Mouse (Mus musculus) urinary bladder, postnatal 10 days (tissue): Measurements from ENCODE around the gene Tardbp.

Source experiments
- DNase-seq: peaks from one replicate; pipeline ENCODE4 v3.0.0; 2022; ENCODE audit warnings: low spot score

Gene Tardbp

DNA sequence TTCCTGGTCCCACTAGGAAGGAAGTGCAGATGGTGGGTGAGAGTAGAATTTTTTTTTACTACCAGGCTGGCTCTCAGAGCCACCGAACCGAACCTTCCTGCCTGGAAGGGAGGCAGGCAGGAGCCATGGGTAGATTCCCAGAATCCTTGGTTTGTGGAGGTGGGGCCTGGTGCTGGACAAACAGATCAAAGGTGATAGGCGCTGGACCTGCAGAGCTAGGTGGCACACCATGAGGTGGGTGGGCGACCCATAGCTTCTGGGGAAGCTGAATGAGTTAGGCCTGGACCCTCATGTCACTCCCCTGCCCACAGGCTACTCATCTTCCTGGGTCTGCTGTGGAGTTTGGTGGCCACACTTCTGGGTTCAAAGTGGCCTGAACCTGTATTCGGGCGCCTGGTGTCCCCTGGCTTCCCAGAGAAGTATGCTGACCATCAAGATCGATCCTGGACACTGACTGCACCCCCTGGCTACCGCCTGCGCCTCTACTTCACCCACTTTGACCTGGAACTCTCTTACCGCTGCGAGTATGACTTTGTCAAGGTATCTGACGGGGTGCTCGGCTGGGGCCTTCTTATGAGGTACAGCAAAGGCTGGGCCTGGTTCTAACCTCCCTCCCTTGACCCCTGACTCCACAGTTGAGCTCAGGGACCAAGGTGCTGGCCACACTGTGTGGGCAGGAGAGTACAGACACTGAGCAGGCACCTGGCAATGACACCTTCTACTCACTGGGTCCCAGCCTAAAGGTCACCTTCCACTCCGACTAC is 24.3 kb downstream of the Tardbp start, which contains the start of gene Masp2:
Masp2 (plus strand) TSS at position 198 of the 764 bp plus-strand sequence.
- DNase-seq, result no peak

DNA sequence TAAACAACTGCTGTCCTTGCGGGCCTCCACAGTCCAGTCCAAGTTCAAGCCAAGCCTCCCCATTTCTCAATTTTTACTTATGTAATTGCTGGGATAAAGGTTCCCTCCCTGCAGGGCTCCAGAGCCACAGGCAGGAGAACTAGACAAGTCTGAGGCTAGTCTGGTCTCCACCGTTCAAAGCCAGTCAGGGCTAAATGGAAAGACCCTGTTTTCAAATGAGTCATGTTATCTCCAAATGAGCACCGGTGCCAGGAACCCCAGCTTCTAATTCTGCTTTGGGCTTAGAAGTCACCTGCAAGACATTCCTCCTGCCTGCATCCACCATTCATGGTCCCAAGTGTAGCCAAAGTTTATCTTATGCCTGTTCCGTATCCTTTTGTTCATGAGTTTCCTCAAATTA is 24.9 kb downstream of the Tardbp start:
- no peak for DNase-seq

DNA sequence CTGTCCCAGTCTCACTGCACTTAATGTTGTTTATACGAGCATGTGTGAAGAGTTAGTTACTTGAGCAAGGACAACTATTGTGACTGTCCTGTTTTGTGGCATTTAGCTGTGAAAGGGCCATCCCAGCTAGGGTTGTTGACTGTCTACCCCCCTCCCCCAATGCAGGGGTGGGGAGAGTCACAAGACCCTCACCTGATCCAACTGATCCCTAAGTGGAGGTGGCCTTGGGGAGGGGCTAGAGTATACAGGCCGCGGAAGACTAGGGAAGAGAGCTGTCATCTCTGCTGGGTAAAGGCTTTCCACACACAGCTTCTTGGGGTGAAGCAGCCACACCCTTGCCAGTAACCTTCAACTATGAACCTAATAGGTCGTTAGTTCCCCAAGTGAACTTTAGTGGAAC is 26.5 kb downstream of the Tardbp start:
- DNase-seq, result no peak

DNA sequence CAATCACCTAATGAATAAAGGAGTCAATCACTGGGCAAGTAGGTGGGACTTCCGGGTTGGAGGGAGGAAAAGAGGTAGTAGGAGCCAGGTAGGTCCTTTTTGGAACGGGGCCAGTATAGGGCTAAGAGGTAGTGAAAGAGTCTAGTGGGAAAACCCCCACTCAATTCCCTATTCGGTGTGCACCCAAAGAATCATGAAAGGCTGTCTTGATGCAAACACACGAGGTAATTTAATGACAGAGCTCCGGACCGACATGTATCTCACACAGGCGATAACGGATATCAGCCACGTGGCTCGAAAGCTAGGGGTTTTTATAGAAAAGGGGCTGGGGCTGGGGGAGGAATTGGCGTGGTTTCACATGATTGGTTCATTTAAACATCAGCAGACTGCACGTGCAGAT is 28.0 kb downstream of the Tardbp start:
- no peak for DNase-seq

DNA sequence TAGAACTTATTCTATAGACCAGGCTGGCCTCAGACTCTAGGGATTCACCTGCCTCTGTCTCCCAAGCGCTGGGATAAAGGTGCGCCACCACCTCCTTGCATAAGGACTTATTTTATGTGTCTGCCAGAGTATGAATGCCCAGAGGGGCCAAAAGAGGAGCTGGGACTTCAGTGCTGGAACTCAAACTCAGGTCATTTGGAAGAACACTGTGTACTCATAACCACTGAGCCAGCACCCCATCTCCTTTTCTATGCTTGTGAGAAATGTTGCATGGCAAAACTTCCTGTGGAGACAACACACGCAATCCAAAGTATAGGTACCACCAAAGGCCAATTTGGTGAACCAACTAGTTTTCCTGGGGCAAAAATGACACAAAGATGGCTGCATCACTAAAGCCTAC is 30.1 kb downstream of the Tardbp start:
- DNase-seq, result no peak

DNA sequence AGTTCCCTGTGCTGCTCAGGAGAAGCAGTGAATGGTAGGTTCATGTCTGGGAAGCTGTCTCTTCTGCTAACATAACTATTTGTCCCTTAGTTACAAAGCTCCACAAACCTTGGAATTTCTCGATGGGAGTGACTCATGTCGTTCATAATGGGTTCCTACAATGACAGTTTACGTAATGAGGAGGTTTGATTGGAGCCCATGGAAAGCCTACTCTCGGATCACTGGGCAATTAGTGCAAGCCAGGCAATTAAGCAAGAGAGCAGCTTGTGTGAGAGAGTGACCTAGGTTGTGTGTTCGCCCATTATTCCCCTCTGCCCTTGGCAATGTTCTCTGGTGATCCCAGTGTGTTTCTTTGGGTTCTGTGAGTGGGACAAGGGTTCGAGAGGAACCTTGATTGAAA is 30.9 kb downstream of the Tardbp start:
- DNase-seq, result no peak

DNA sequence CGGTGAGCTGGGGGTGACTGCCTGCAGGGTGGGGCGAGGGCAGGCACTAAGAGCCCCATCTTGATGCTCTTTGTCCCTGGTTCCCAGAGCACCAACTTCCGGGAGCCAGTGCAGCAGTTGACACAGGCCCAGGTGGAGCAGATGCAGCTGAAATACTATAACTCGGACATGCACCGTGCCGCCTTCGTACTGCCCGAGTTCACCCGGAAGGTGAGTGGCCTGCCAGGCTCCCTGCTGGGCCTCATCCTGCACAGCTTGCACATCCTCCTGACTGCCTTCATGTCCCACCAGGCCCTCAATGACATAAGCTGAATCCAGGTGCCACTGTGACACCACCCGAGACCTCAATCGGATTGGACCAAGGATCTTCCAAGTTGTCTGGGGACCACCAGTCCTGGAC is 32.8 kb downstream of the Tardbp start:
- no peak for DNase-seq

DNA sequence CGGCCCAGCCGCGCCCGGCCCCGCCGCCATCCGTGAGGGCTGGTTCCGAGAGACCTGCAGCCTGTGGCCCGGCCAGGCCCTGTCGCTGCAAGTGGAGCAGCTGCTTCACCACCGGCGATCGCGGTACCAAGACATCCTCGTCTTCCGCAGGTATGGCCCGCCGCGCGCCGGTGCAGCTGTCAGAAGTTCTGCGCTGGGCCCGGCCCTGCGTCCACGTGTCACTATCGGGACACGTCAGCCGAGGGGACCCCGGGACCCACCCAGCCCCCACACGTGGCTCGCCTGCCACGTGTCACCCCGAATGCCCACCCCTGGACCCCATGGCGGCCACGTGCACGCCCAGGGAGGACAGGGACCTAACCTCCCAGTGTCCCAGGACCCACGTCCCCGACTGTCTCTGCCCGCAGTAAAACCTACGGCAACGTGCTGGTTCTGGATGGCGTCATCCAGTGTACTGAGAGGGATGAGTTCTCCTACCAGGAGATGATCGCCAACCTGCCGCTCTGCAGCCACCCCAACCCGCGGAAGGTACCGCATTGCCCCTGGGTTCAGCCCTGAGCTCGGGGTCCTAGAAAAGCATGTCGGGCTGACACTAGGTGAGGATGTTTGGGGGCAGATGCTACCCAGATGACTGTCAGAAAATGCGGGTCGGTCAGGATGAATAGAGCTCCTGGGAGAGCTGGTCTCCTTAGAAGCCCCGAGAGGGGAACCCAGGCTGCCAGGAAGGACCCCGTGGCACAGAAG is 35.0 kb downstream of the Tardbp start:
- no peak for DNase-seq

DNA sequence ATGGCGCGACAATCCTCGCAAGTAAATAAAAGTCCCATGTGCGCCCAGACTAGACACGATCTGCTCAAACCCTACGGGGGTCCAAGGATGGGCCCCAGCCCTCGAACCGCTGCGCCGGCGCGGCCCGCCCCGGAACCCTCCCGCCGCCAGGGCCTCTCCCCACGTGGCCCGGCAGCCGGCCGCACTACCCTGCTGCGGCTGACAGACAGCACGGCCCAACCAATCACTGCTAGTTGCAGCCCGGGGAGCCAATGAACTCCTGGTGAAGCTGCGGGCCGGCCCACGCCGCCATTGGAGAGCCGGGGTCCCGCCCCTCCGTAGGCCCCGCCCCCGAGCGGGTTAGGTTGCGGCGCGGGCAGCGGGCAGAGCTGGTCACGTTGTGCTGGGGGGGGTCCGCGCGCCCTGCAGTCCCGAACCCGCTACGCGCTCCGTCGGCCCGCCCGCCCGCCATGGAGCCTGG is 35.6 kb downstream of the Tardbp start, which contains the start of gene Srm:
Srm (plus strand) TSS at position 333 of the 460 bp plus-strand sequence.
- peak; percentile 93 for DNase-seq

DNA sequence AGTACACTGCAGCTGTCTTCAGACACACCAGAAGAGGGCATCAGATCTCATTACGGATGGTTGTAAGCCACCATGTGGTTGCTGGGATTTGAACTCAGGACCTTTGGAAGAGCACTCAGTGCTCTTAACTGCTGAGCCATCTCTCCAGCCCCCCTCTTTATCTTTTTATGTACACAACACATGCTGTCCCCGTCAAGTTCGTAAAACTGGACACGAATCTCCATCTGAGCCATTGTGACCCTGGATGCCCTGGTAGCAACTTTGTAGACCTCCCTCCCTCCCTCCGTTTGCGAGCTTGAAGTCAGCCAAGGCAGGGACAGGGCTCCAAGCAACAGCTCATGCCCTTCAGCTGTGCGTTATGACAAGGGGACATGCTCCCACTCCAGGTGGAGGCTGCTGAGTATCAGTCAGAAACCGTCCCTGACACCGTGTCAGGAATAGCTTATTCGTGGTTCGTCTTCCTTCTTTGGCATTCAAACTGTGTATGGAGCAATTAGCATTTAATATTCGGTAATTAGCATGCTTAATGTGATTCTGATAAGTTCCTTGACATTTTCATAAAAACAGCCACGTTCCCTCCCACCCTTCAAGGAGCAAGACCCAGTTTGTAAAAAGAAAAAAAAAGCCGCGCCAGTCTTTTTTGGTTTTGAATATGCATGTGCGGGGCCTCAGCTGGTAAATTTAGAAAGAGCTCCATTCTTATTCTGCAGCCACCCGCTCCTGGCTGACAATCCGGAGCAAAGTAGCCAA is 36.2 kb downstream of the Tardbp start:
- DNase-seq, result no peak

DNA sequence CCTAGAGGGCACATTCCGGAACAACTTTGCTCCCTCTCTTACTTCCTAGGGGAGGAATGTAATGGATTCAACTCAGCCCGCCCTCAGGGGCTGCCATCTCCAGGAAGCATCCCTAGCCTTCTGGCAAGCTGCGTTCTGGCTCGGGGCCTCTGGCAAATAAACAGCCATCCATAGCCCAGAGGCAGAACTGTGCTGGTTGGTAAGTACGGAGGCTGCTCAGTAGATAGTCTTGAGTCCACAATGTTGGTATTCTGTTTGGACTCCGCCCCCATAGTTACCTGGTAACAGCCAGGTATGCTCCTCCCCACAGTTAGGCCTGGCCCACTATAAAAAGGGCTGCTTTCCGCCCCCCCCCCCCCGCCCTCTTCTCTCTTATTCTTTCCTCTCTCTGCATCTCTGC is 37.3 kb downstream of the Tardbp start:
- no peak for DNase-seq

DNA sequence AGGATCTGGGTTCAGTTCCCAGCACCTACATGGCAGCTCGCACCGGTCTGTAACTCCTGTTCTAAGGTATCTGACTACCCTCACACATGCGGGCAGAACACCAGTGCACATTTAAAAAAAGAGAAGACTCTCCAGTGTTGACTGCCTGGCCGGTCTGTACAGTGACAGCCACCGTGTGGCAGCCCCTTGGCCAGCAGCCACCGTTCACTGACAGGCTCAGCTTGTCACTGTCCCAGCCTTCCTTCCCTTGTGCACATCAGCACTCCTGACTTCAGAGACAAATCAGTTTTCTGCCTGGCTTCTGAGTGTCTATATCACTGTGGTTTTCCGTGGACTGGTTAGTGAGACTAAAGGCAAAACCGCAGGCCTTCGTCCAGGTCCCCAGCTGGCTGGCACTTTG is 38.0 kb downstream of the Tardbp start:
- DNase-seq, result no peak

DNA sequence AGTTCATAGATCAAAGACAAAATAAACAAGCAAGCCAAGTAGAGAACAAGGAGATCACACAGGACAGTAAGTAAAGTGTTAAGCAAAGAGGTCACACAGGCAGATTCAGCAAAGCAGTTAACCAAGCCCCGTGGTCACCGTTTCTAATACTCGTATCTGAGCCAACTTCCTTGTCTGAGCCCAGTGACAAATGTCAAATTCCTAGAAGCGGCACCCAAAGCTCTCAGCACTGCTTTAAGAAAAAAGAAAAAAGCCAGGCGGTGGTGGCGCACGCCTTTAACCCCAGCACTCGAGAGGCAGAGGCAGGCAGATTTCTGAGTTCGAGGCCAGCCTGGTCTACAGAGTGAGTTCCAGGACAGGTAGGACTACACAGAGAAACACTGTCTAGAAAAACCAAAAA is 40.2 kb downstream of the Tardbp start:
- DNase-seq, result no peak

DNA sequence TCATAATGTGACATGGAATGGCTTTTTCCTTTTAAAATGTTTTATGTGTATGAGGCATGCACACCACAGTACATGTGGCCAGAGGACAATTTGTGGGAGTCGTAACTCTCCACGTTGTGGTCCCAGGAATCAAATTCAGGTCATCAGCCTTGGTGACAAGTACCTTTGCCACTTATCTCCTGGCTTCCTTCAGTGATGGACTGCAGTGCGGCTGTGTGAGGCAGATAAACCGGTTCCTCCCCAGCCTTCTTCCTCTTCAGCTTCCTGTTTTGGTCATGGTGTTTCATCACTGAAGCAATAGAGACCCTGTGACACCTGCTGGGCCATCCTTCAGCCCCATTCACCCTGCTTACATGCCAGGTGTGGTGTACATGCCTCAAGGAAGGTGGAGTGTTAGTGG is 43.6 kb downstream of the Tardbp start:
- DNase-seq, result no peak

DNA sequence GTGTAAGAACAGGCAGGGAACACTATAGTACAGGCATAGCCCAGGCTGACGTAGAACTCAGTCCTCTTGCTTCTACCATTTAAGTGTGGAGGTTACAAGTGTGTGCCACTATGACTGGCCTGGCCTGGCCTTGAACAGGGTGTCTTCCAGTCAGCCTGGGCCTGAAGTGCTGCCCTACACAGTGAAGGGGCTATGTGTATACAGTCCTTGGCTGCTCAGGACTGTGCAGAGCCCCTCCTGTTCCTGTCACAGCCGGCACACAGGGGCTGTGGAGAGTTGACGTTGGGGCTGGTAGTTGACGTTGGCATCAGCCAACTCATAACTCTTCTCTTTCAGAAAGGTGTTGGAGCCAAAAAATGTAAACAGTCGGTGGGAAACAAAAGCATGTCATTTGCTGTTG is 45.4 kb downstream of the Tardbp start:
- no peak for DNase-seq

DNA sequence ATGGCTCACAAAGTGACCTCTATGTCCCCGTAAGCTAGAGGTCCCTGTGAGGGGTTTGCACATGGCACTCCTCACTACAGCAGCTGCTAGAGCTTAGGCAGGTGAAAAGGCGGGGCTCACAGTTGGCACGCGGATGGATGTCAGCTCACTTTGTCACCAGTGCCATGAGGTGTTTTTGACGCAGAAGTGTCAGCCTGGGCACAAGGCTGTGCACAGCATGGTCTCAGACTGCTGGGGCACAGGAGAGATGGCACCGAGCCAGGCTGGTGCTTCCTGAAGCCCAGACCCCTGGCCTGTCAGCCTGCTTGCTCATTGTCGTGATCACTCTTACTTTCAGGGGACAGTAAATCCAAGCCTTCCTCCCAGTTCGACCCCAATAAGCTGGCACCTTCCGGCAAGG is 46.1 kb downstream of the Tardbp start:
- no peak for DNase-seq

DNA sequence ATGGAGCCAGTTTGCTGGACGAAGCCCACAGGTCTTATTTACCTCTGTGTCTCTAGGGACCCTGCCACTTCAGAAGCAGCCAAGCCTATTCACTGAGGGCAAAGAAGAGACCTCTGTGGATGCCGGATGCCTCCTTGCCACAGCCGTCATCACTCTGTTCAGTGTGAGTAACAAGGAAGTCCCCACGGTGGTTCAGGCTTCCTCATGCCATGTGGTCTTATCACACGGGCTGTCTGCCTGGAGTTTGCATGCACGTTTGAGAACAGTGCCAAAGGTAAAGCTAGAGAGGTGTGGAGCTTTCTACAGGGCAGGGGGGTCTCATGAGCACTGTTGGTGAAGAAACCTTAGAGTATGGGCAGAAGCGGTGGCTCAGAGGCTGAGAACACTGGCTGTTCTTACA is 53.6 kb downstream of the Tardbp start:
- DNase-seq, result no peak

DNA sequence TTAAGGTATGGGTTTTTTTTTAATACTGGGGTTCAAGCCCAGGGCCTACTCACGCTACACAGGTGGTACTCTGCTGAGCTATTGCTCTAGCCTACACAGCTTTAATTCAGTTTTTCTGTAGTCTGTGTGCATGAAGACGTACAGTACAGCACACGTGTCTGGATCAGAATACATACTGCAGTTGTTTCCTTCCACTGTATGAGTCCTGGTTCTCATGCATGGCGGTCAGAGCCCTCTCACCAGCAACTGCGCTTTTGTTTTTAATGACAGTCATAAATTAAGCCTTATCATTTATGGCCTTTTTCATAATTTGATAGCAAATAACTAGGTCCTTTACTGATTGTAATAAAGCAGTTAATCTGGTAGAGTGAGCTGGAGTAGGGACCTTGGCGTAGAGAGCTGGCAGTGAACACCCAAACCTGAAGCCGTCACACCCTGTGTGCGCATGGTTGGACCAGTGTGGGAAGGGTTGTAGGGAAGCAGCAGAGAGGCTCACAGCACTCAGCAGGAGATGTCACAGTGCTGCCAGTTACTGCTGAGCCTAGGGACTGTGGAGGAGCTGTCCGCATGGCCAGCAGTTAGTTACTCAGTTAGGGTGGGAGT is 56.0 kb downstream of the Tardbp start:
- no peak for DNase-seq

DNA sequence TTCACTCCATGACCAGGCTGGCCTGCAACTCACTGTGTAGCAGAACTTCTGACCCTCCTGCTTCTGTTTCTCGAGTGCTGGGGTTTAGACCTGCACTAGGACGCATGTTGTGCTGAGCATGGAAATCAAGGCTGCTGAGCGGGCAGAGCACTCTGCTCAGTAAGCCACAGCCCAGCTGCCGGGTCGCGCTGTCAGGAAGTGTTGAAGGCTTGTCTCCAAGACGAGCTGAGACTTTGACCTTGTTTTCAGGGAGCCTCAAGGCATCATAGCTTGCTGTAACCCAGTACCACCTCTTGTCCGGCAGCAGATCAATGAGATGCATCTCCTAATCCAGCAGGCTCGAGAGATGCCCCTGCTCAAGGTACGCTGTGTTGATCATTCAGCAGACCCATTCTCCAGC is 56.7 kb downstream of the Tardbp start:
- no peak for DNase-seq

DNA sequence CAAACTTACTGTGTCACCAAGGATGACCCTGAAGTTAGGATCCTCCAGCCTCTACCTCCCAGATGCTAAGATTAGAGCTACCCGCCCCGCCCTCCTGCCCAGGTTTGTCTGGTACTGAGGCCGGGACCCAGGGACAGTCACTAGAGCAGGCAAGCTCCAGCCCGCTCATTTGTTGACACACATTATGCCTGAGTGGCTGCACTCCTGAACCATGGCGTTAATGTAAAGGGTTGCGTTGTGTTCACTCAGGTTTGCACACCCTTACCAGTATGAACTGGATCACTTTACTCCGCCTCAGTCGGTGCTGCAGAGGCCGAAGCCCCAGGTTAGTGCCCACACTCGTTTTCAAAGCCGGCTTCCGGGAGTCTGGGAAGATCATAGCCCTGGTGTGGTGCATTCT is 63.2 kb downstream of the Tardbp start:
- no peak for DNase-seq

DNA sequence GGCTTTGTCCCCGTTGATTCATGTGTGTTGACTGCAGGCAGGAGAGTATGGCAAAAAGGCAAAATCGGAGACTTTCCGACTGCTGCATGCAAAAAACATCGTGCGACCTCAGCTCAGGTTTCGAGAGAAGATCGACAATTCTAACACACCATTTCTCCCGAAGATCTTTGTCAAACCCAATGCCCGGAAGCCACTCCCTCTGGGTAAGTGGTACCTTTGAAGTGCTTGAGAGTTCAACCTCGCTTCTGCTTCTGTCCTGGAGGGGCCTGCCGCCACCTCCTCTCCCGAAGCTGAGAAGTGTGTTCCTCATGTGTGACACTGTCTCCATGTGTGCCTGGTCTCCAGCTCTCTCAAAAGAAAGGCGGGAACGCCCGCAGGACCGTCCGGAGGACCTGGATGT is 64.1 kb downstream of the Tardbp start:
- DNase-seq, result no peak
